Mouse (Mus musculus): Measurements from ENCODE around the gene Pstpip1. TPM values are rescaled to one million over a fixed set of nuclear protein-coding genes. Genes with fewer than 3 reads are reported as not detected.

The Pstpip1 gene
- total RNA-seq (2017), result 114 to 190 TPM (median 131 TPM) in 3 replicates

GRCm38 (mm10) chr9:56089778-56090520, at the start of gene Pstpip1:
Pstpip1 (plus strand) TSS chr9:56089962.
- peak; percentile 63 for ATAC-seq (replicated peaks; ENCODE audit: insufficient number of reproducible peaks, low FRiP score, low TSS enrichment, poor library complexity, severe bottlenecking)

GRCm38 (mm10) chr9:56041372-56042180, 48.2 kb upstream of the Pstpip1 start, which contains the start of gene Rcn2:
Rcn2 (plus strand) TSS chr9:56041845.
- ATAC-seq (replicated peaks; ENCODE audit: insufficient number of reproducible peaks, low FRiP score, low TSS enrichment, poor library complexity, severe bottlenecking), result peak; percentile 100

- ATAC-seq (replicated peaks; ENCODE audit: insufficient number of reproducible peaks, low FRiP score, low TSS enrichment, poor library complexity, severe bottlenecking), result 0 out of 2 replicates have a peak, but pooled peaks have one; percentile 36
Measured at GRCm38 (mm10) chr9:56042181-56042621, 47.6 kb upstream of the Pstpip1 start.

GRCm38 (mm10) chr9:56053796-56054195, 36.0 kb upstream of the Pstpip1 start:
- ATAC-seq (replicated peaks; ENCODE audit: insufficient number of reproducible peaks, low FRiP score, low TSS enrichment, poor library complexity, severe bottlenecking), result no peak

- ATAC-seq (replicated peaks; ENCODE audit: insufficient number of reproducible peaks, low FRiP score, low TSS enrichment, poor library complexity, severe bottlenecking), result no peak
Measured at GRCm38 (mm10) chr9:56056147-56056546, 33.6 kb upstream of the Pstpip1 start.

GRCm38 (mm10) chr9:56062336-56062735, 27.4 kb upstream of the Pstpip1 start:
- ATAC-seq (replicated peaks; ENCODE audit: insufficient number of reproducible peaks, low FRiP score, low TSS enrichment, poor library complexity, severe bottlenecking), result no peak

GRCm38 (mm10) chr9:56065011-56065410, 24.8 kb upstream of the Pstpip1 start:
- ATAC-seq (replicated peaks; ENCODE audit: insufficient number of reproducible peaks, low FRiP score, low TSS enrichment, poor library complexity, severe bottlenecking), result no peak

GRCm38 (mm10) chr9:56067964-56068363, 21.8 kb upstream of the Pstpip1 start:
- ATAC-seq (replicated peaks; ENCODE audit: insufficient number of reproducible peaks, low FRiP score, low TSS enrichment, poor library complexity, severe bottlenecking), result peak; percentile 59; the same call in 1 of the 2 replicates

GRCm38 (mm10) chr9:56068630-56069029, 21.1 kb upstream of the Pstpip1 start:
- no peak for ATAC-seq (replicated peaks; ENCODE audit: insufficient number of reproducible peaks, low FRiP score, low TSS enrichment, poor library complexity, severe bottlenecking)

GRCm38 (mm10) chr9:56072861-56073260, 16.9 kb upstream of the Pstpip1 start:
- ATAC-seq (replicated peaks; ENCODE audit: insufficient number of reproducible peaks, low FRiP score, low TSS enrichment, poor library complexity, severe bottlenecking), result no peak

- ATAC-seq (replicated peaks; ENCODE audit: insufficient number of reproducible peaks, low FRiP score, low TSS enrichment, poor library complexity, severe bottlenecking), result 0 out of 2 replicates have a peak, but pooled peaks have one; percentile 7
Measured at GRCm38 (mm10) chr9:56074863-56075262, 14.9 kb upstream of the Pstpip1 start.

GRCm38 (mm10) chr9:56075264-56075663, 14.5 kb upstream of the Pstpip1 start:
- ATAC-seq (replicated peaks; ENCODE audit: insufficient number of reproducible peaks, low FRiP score, low TSS enrichment, poor library complexity, severe bottlenecking), result peak; percentile 82

- peak; percentile 75 for ATAC-seq (replicated peaks; ENCODE audit: insufficient number of reproducible peaks, low FRiP score, low TSS enrichment, poor library complexity, severe bottlenecking)
Measured at GRCm38 (mm10) chr9:56075901-56076620, 13.7 kb upstream of the Pstpip1 start.

GRCm38 (mm10) chr9:56079587-56079986, 10.2 kb upstream of the Pstpip1 start:
- no peak for ATAC-seq (replicated peaks; ENCODE audit: insufficient number of reproducible peaks, low FRiP score, low TSS enrichment, poor library complexity, severe bottlenecking)

- ATAC-seq (replicated peaks; ENCODE audit: insufficient number of reproducible peaks, low FRiP score, low TSS enrichment, poor library complexity, severe bottlenecking), result no peak
Measured at GRCm38 (mm10) chr9:56086524-56086923, 3.2 kb upstream of the Pstpip1 start.

GRCm38 (mm10) chr9:56090546-56091225, 924 bp downstream of the Pstpip1 start:
- ATAC-seq (replicated peaks; ENCODE audit: insufficient number of reproducible peaks, low FRiP score, low TSS enrichment, poor library complexity, severe bottlenecking), result no peak

GRCm38 (mm10) chr9:56092102-56092501, 2.3 kb downstream of the Pstpip1 start:
- no peak for ATAC-seq (replicated peaks; ENCODE audit: insufficient number of reproducible peaks, low FRiP score, low TSS enrichment, poor library complexity, severe bottlenecking)

GRCm38 (mm10) chr9:56097584-56098298, 8.0 kb downstream of the Pstpip1 start:
- ATAC-seq (replicated peaks; ENCODE audit: insufficient number of reproducible peaks, low FRiP score, low TSS enrichment, poor library complexity, severe bottlenecking), result peak; percentile 54
